Mouse (Mus musculus) heart, embryonic 13.5 days (tissue): ENCODE data around the gene Rbm8a. TPM values are rescaled to one million over a fixed set of nuclear protein-coding genes. Genes with fewer than 3 reads are reported as not detected.
"Not testable (repeated sequence)": the region's sequence is repeated elsewhere in the genome, so short reads cannot be mapped to it uniquely, and the experiment has no call there.

Experiments
- ATAC-seq: fragments of 200-750 bp; cut with Nextera tagmentation; 2 replicates; pipeline ENCODE4 v1.8.0; 2017; ENCODE audit warnings: moderate TSS enrichment; ENCODE audit not compliant: insufficient number of reproducible peaks, low FRiP score, low TSS enrichment; ENCODE audit errors: extremely low read depth
- H3K27ac ChIP-seq: fragments of 300-500 bp; sonication (generic); replicated peaks from 2 replicates; pipeline ENCODE4 v1.5.1; 2015; ENCODE audit warnings: moderate library complexity, mild to moderate bottlenecking, inconsistent platforms
- H3K27me3 ChIP-seq: fragments of 300-500 bp; sonication (generic); replicated peaks from 2 replicates; pipeline ENCODE4 v1.6.1; 2015; ENCODE audit warnings: mild to moderate bottlenecking, inconsistent platforms
- H3K36me3 ChIP-seq: fragments of 300-500 bp; sonication (generic); 2 replicates; pipeline ENCODE4 v1.6.1; 2015; ENCODE audit warnings: mild to moderate bottlenecking, inconsistent platforms
- H3K4me1 ChIP-seq: fragments of 300-500 bp; sonication (generic); 2 replicates; pipeline ENCODE4 v1.6.1; 2015; ENCODE audit warnings: inconsistent platforms
- H3K4me2 ChIP-seq: fragments of 300-500 bp; sonication (generic); 2 replicates; pipeline ENCODE4 v1.6.1; 2015; ENCODE audit warnings: inconsistent platforms, mild to moderate bottlenecking, moderate library complexity
- H3K4me3 ChIP-seq: fragments of 300-500 bp; sonication (generic); 2 replicates; pipeline ENCODE4 v1.5.1; 2015; ENCODE audit warnings: moderate library complexity, mild to moderate bottlenecking, inconsistent platforms
- H3K9ac ChIP-seq: fragments of 300-500 bp; sonication (generic); 2 replicates; pipeline ENCODE4 v1.6.1; 2015; ENCODE audit warnings: inconsistent platforms, mild to moderate bottlenecking, moderate library complexity
- H3K9me3 ChIP-seq: fragments of 300-500 bp; sonication (generic); 2 replicates; pipeline ENCODE4 v1.6.1; 2016; ENCODE audit warnings: inconsistent platforms
- WGBS: fragments of 180-500 bp; shearing (Covaris S2); methylation state at CpG from one replicate; pipeline ENCODE4 v1.1.7; 2015; ENCODE audit warnings: mixed read lengths; 5-methylcytosine and 5-hydroxymethylcytosine counted together
- polyA plus RNA-seq: library from polyadenylated mRNA; unstranded; fragments of >200 nt; fragmentation: Nextera tagmentation; extraction: Ambion mirVana; gene quantifications from 2 replicates; pipeline ENCODE4 v1.2.1, GENCODE M21; 2015

The Rbm8a gene
- polyA plus RNA-seq, 1 experiment from 2014 or later = 80.7 TPM

DNA sequence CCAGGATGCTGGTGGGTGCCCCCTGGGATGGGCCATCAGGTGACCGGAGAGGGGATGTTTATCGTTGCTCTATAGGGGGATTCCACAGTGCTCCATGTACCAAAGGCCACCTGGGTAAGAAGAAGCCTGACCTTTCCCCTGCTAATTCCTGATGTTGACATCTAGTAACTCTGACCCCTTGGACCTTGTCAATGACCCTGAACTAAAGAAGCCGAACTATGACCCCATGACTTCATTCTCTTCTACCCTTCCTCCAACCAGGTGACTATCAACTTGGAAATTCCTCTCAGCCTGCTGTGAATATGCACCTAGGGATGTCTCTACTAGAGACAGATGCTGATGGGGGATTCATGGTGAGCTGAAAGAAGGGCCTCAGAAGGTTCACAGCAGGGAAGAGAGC, 17.6 kb downstream of the Rbm8a start:
- ATAC-seq = no peak
- H3K4me1 ChIP-seq = peaks cover 18% of the 10 kb centered on the region
- no peak overlapping the region for H3K27ac ChIP-seq
- H3K36me3 ChIP-seq = peaks cover 22% of the 10 kb centered on the region
- no peak overlapping the region for H3K9ac ChIP-seq
- no peaks in the 10 kb centered on the region for H3K27me3 ChIP-seq
- no peaks in the 10 kb centered on the region for H3K9me3 ChIP-seq
- no peak overlapping the region for H3K4me3 ChIP-seq
- 89% methylated on average over 3 of the region's 3 CpGs for WGBS
- no peak overlapping the region for H3K4me2 ChIP-seq

- no peak for ATAC-seq
- 72% methylated on average over 2 of the region's 2 CpGs for WGBS
These were observed 31.2 kb downstream of the Rbm8a start for GRCm38 (mm10) chr3:96660901-96661300.

DNA sequence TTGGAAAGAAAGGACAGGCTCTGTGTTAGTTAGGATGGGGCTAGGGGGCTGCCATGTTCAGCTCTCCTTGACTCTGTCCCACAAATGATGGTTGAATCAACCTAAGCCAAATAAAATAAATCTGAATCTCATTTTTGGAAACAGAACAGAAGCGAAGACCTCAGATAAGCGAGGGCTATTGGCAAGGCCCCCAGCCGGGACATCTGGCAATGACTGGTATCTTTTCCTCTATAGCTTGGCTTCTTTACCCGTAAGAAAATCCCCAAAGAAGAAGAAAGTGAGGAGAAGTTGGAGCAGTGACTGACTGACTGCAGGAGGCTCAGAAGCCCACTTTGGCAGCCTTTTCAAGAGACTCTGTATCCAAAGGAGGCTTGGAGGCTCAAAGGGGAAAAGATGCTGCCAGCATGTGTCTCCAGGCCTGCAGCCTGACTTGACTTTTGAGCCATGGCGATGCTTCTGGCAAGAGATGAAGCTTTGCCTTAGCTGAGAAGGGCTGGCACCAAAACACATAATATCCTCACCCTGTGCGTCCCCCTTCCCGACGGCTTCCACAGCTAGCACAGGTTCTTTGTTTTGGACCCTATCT, 33.1 kb downstream of the Rbm8a start:
- Histone ChIP-seq H3K27ac (peak overlapping the region; percentile 9; the same call in 1 of the 2 replicates), H3K9me3 (no peaks in the 10 kb centered on the region), H3K4me3 (no peak overlapping the region), H3K27me3 (peaks cover 4% of the 10 kb centered on the region; the same call in 1 of the 2 replicates), H3K4me1 (peaks cover 8% of the 10 kb centered on the region), H3K36me3 (no peaks in the 10 kb centered on the region), H3K9ac (peak overlapping the region; percentile 24; the same call in 1 of the 2 replicates), H3K4me2 (peak overlapping the region; percentile 71)
- 42% methylated on average over 8 of the region's 8 CpGs for WGBS
- ATAC-seq = no peak

More at GRCm38 (mm10) chr3:96660901-96661300, 31.2 kb downstream of the Rbm8a start:
- peaks cover 8% of the 10 kb centered on the region for H3K4me1 ChIP-seq
- H3K36me3 ChIP-seq = no peaks in the 10 kb centered on the region
- no peak overlapping the region for H3K4me3 ChIP-seq
- H3K9ac ChIP-seq = no peak overlapping the region
- H3K27me3 ChIP-seq = peaks cover 4% of the 10 kb centered on the region; the same call in 1 of the 2 replicates
- no peak overlapping the region for H3K27ac ChIP-seq
- no peak overlapping the region for H3K4me2 ChIP-seq
- H3K9me3 ChIP-seq = no peaks in the 10 kb centered on the region

GRCm38 (mm10) chr3:96663432-96664239, 33.9 kb downstream of the Rbm8a start:
- Histone ChIP-seq H3K4me3 (peak overlapping the region; percentile 40), H3K4me1 (peaks cover 8% of the 10 kb centered on the region), H3K9ac (peak overlapping the region; percentile 71), H3K9me3 (no peaks in the 10 kb centered on the region), H3K36me3 (no peaks in the 10 kb centered on the region), H3K27ac (peak overlapping the region; percentile 9), H3K4me2 (peak overlapping the region; percentile 71), H3K27me3 (peaks cover 4% of the 10 kb centered on the region; the same call in 1 of the 2 replicates)
- 8% methylated on average over 15 of the region's 18 CpGs for WGBS
- no peak; the same call in 1 of the 2 replicates for ATAC-seq

- not testable (repeated sequence) for H3K27ac ChIP-seq, H3K9me3 ChIP-seq, H3K9ac ChIP-seq, H3K4me3 ChIP-seq, ATAC-seq, H3K4me2 ChIP-seq, H3K27me3 ChIP-seq, H3K36me3 ChIP-seq
- H3K4me1 ChIP-seq = peaks cover 16% of the 10 kb centered on the region
- WGBS = 79% methylated on average over 7 of the region's 7 CpGs
These were observed 36.1 kb downstream of the Rbm8a start for GRCm38 (mm10) chr3:96665732-96666363.

DNA sequence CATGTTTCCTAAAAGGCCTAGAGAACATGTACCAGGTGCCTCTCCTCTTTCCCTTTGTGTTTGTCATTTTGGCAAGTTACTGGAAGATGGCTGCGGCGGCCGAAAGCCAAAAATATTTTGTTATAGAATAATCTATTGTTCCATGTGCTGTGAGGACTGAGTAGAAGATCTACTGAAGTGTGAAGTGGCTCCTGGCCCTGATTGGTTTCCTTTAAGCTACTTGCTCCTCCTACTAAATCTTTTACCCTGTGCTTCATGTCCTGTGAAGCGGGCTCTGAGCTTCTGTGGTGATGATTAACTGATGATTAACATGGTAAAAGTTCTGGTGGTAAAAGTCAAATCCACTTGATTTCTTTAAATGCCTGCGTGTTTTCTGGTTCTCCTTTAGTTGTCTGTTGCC, 37.2 kb downstream of the Rbm8a start:
- H3K9me3 ChIP-seq = no peaks in the 10 kb centered on the region
- H3K27me3 ChIP-seq = peaks cover 15% of the 10 kb centered on the region; the same call in 1 of the 2 replicates
- 77% methylated on average over 5 of the region's 5 CpGs for WGBS
- H3K9ac ChIP-seq = no peak overlapping the region
- H3K36me3 ChIP-seq = no peaks in the 10 kb centered on the region
- no peak overlapping the region for H3K4me3 ChIP-seq
- H3K27ac ChIP-seq = no peak overlapping the region
- no peak overlapping the region for H3K4me2 ChIP-seq
- peaks cover 17% of the 10 kb centered on the region for H3K4me1 ChIP-seq
- no peak for ATAC-seq

DNA sequence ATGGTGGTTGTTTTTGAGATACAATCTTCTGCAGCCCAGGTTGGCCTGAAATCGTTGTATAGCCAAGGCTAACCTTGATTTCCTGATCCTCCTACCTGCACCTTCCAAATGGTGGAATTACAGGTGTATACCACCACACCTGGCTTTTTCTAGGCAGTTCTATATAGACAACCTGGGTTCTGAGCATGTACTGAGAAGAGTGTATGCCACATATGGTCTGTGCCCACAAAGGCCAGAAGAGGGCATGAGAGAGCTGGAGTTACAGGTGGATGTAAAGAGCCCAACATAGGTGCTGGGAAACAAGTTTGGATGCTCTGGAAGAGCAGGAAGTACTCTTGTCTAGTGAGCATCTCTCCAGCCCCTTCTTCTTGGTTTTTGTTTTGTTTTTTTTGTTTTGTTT, 37.6 kb downstream of the Rbm8a start:
- Histone ChIP-seq H3K4me2 (no peak overlapping the region), H3K9ac (no peak overlapping the region), H3K4me1 (peaks cover 17% of the 10 kb centered on the region), H3K4me3 (no peak overlapping the region), H3K27ac (no peak overlapping the region), H3K27me3 (peaks cover 19% of the 10 kb centered on the region; the same call in 1 of the 2 replicates), H3K9me3 (no peaks in the 10 kb centered on the region), H3K36me3 (no peaks in the 10 kb centered on the region)
- 34% methylated on average over 1 of the region's 1 CpGs for WGBS
- no peak for ATAC-seq

GRCm38 (mm10) chr3:96668424-96669067, 38.8 kb downstream of the Rbm8a start:
- ATAC-seq = no peak
- H3K4me2 ChIP-seq = no peak overlapping the region
- peaks cover 22% of the 10 kb centered on the region; the same call in 1 of the 2 replicates for H3K27me3 ChIP-seq

DNA sequence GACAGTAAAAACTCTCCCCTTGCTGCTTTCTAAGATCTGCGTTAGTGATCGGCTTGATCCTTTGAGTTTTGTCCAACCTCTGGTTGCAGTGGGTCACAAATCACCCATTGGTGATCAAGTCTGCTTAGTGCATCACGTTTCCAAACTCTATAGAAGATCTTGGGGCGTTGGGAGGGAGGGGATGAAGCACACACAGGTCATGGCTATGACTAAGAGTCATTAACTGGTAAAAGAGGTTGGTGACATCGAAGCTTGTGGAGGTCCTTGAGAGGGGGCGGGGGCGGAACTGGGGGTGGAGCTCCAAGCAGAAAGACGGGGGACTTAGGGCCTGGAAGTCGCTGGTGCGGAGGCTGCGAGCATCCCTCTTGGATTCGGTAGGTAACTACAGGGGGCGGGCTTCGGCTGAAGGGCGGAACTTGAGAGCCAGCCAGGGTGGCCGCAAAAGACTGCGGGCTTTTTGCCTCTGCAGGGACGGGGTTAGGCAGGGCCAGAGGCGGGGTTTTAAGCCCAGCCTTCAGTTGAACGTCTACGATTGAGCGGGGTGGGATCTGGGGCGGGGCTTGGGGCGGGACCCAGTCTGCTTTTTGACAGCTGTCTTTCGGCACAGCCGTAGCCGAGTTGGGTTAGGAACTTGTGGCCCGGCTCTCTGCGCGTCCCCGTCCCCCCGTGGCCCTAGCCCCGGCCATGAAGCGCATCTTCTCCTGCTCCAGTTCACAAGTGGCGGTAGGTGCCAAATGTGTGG, 40.2 kb downstream of the Rbm8a start, which contains the start of gene Ankrd35:
TSS of gene Ankrd35 (plus strand) at position 405 of the 742 bp plus-strand sequence.
- Histone ChIP-seq H3K36me3 (no peaks in the 10 kb centered on the region), H3K4me3 (peak within 1 kb of the TSS; percentile 55), H3K27ac (no peak within 1 kb of the TSS), H3K9ac (peak within 1 kb of the TSS; percentile 75), H3K27me3 (peaks cover 22% of the 10 kb centered on the region; the same call in 1 of the 2 replicates), H3K4me1 (peaks cover 8% of the 10 kb centered on the region), H3K9me3 (no peaks in the 10 kb centered on the region), H3K4me2 (peak within 1 kb of the TSS; percentile 85)
- ATAC-seq = peak; percentile 77; the same call in 1 of the 2 replicates
- 5% methylated on average over 35 of the region's 35 CpGs for WGBS

More at GRCm38 (mm10) chr3:96668424-96669067, 38.8 kb downstream of the Rbm8a start:
- Histone ChIP-seq H3K9ac (no peak overlapping the region), H3K27ac (no peak overlapping the region), H3K4me3 (no peak overlapping the region), H3K36me3 (no peaks in the 10 kb centered on the region), H3K9me3 (no peaks in the 10 kb centered on the region), H3K4me1 (peaks cover 14% of the 10 kb centered on the region)
- 90% methylated on average over 5 of the region's 5 CpGs for WGBS

DNA sequence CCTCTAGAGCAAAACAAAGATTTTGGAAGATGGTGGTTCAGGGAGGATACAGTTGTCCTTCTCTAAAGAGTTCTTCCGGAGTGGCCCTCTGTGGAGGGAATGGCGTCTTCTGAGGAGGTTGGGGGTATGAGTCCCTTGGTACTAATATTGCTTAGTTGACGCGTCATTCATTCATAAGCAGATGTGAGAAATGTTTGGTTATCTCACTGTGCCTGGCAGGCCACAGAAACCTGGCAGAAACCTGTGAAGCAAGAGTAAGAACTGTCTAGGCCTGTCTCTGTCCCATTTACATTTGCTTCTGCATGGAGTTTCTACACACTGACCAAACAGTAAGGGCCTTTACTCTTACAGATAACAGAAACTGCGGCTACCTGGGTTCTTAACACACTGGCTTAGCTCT, 41.8 kb downstream of the Rbm8a start:
- Histone ChIP-seq H3K4me3 (no peak overlapping the region), H3K27ac (no peak overlapping the region), H3K9ac (no peak overlapping the region), H3K9me3 (no peaks in the 10 kb centered on the region), H3K4me2 (no peak overlapping the region), H3K36me3 (no peaks in the 10 kb centered on the region), H3K27me3 (peaks cover 22% of the 10 kb centered on the region; the same call in 1 of the 2 replicates), H3K4me1 (peaks cover 8% of the 10 kb centered on the region)
- no peak for ATAC-seq
- 87% methylated on average over 5 of the region's 5 CpGs for WGBS
